ENCODE assay signal across 11 mouse cellular contexts in genomic region chr12:85106292-85106691, GRCm38 (mm10). TPM values are rescaled to one million over a fixed set of nuclear protein-coding genes. Genes with fewer than 3 reads are reported as not detected.
DNase-seq lines count a peak whose midpoint lies in the region; ATAC-seq and TF ChIP-seq lines count a peak whose summit lies in the region.
"Had no signal": no experiment of that assay in that cellular context is flagged by ENCODE, and none has a peak within 500 bp of the region (broad histone marks: within the 10 kb centered on the region; RNA-seq: fewer than 3 reads in every experiment).

No protein-coding gene starts in this region.

- no peak for ATAC-seq in heart, embryonic 12.5 days (ENCODE audit: insufficient number of reproducible peaks, low FRiP score)
- no peak for ATAC-seq in neural tube, embryonic 15.5 days (ENCODE audit: low FRiP score)
- ATAC-seq: CD4-positive, CD25-positive, alpha-beta regulatory T cell, adult 4 months had no signal

- H3K9ac ChIP-seq in heart, embryonic 12.5 days = peak overlapping the region; percentile 62
- no peak overlapping the region for H3K9ac ChIP-seq in heart, adult 2 months (ENCODE audit: low read depth, low read length)
- H3K9ac ChIP-seq in neural tube, embryonic 15.5 days (replicated peaks) = no peak overlapping the region

- peak overlapping the region; percentile 68 for H3K4me2 ChIP-seq in heart, embryonic 12.5 days
- peak overlapping the region; percentile 33 for H3K4me2 ChIP-seq in neural tube, embryonic 15.5 days

- no peaks in the 10 kb centered on the region for H3K27me3 ChIP-seq in heart, embryonic 12.5 days (replicated peaks)
- no peaks in the 10 kb centered on the region for H3K27me3 ChIP-seq in heart, adult 2 months (ENCODE audit: control insufficient read depth, insufficient read depth, low read length)
- 0 out of 2 replicates have a peak, but pooled peaks cover 8% of the 10 kb centered on the region for H3K27me3 ChIP-seq in limb, embryonic 10.5 days (ENCODE audit: low read depth, poor library complexity, severe bottlenecking)
- H3K27me3 ChIP-seq in neural tube, embryonic 15.5 days (replicated peaks) = no peaks in the 10 kb centered on the region

- peaks cover 1% of the 10 kb centered on the region; the same call in 1 of the 2 replicates for H3K79me2 ChIP-seq in heart, adult 2 months (replicated peaks; ENCODE audit: control insufficient read depth, insufficient read depth, low read length)

- DNase-seq in heart, adult 2 months = no peak
- DNase-seq in retina, embryonic 14.5 days (ENCODE audit: low spot score) = peak; percentile 23
- no peak for DNase-seq in retina, postnatal 1 day
- DNase-seq in limb, embryonic 10.5 days (ENCODE audit: low spot score) = peak; percentile 46
- no peak for DNase-seq in frontal cortex, postnatal 25 days (ENCODE audit: low spot score in 2 of 2)
- DNase-seq in left cerebral cortex, postnatal 36 days (ENCODE audit: low spot score in 2 of 2) = no peak
- DNase-seq: adrenal gland, postnatal 10 days; kidney, adult 9 months had no signal

- peaks cover 17% of the 10 kb centered on the region for H3K4me1 ChIP-seq in heart, embryonic 12.5 days (replicated peaks)
- peaks cover 4% of the 10 kb centered on the region for H3K4me1 ChIP-seq in heart, adult 2 months (ENCODE audit: control insufficient read depth, insufficient read depth, low read length)
- peaks cover 23% of the 10 kb centered on the region for H3K4me1 ChIP-seq in limb, embryonic 10.5 days
- H3K4me1 ChIP-seq in neural tube, embryonic 15.5 days = peaks cover 14% of the 10 kb centered on the region

- no peaks in the 10 kb centered on the region for H3K9me3 ChIP-seq in heart, embryonic 12.5 days (replicated peaks)
- H3K9me3 ChIP-seq in limb, embryonic 10.5 days (replicated peaks) = no peaks in the 10 kb centered on the region
- H3K9me3 ChIP-seq in neural tube, embryonic 15.5 days (replicated peaks) = no peaks in the 10 kb centered on the region

- TF ChIP-seq POLR2A in heart, adult 2 months (IDR thresholded peaks at IDR 0.05; ENCODE audit: insufficient read depth, low read depth, low read length) = no peak

- peak overlapping the region; percentile 32 for H3K4me3 ChIP-seq in heart, embryonic 12.5 days
- no peak overlapping the region for H3K4me3 ChIP-seq in heart, adult 2 months
- peak overlapping the region; percentile 37 for H3K4me3 ChIP-seq in limb, embryonic 10.5 days
- no peak overlapping the region for H3K4me3 ChIP-seq in neural tube, embryonic 15.5 days (replicated peaks)

- intact Hi-C loops in heart, adult 2 months (cut with DNase I) = no loop called here
- intact Hi-C loops in left cerebral cortex, postnatal 36 days (cut with DNase I) = no loop called here

- no peak overlapping the region for H3K27ac ChIP-seq in heart, embryonic 12.5 days (ENCODE audit: poor library complexity, severe bottlenecking)
- H3K27ac ChIP-seq in heart, adult 2 months = no peak overlapping the region
- H3K27ac ChIP-seq in limb, embryonic 10.5 days = no peak overlapping the region
- H3K27ac ChIP-seq in neural tube, embryonic 15.5 days (replicated peaks) = no peak overlapping the region

- no peaks in the 10 kb centered on the region for H3K36me3 ChIP-seq in heart, embryonic 12.5 days
- no peaks in the 10 kb centered on the region for H3K36me3 ChIP-seq in heart, adult 2 months (ENCODE audit: control insufficient read depth, insufficient read depth, low read length)
- no peaks in the 10 kb centered on the region for H3K36me3 ChIP-seq in limb, embryonic 10.5 days
- H3K36me3 ChIP-seq in neural tube, embryonic 15.5 days = no peaks in the 10 kb centered on the region

- no peak for TF ChIP-seq CTCF in heart, adult 2 months (IDR thresholded peaks at IDR 0.05)

- TF ChIP-seq EP300 in heart, adult 2 months (IDR thresholded peaks at IDR 0.05; ENCODE audit: insufficient read depth, low read depth, low read length) = no peak

- WGBS in heart, embryonic 12.5 days = 5% methylated on average over 8 of the region's 8 CpGs
- WGBS in heart, adult 2 months = 41% methylated on average over 8 of the region's 8 CpGs
- 0% methylated on average over 8 of the region's 8 CpGs for WGBS in limb, embryonic 10.5 days
- WGBS in neural tube, embryonic 15.5 days = 6% methylated on average over 8 of the region's 8 CpGs

RNA-seq across cellular contexts. Expression of gene Prox2, which starts 4.3 kb away (rescaled TPM):
- polyA plus RNA-seq in heart, embryonic 12.5 days (2016; fragmentation: Nextera tagmentation; extraction: Ambion mirVana) = 1.1 and 2.8 TPM in 2 replicates
- 1 to 10 TPM; 1.2 to 1.5 TPM for total RNA-seq in heart, adult 2 months (2021)
- polyA plus RNA-seq in heart, adult 2 months (2012; rRNA removed) = 1.1 and 1.7 TPM in 2 replicates
- polyA plus RNA-seq in limb, embryonic 10.5 days (2016; fragmentation: Nextera tagmentation; extraction: Ambion mirVana) = 2.4 and 2.7 TPM in 2 replicates
- polyA plus RNA-seq in neural tube, embryonic 15.5 days (2015; fragmentation: Nextera tagmentation; extraction: Ambion mirVana) = 1.4 and 1.5 TPM in 2 replicates
- total RNA-seq in left cerebral cortex, postnatal 36 days (2021) = 1 to 10 TPM; 1.8 to 2.8 TPM

RNA-seq across cellular contexts. Expression of gene Dlst, which starts 4.3 kb away (rescaled TPM):
- polyA plus RNA-seq in heart, embryonic 12.5 days (2016; fragmentation: Nextera tagmentation; extraction: Ambion mirVana) = 197 and 203 TPM in 2 replicates
- 100 to 1,000 TPM; 668 to 715 TPM for total RNA-seq in heart, adult 2 months (2021)
- 423 and 709 TPM in 2 replicates for polyA plus RNA-seq in heart, adult 2 months (2012; rRNA removed)
- 116 and 123 TPM in 2 replicates for polyA plus RNA-seq in limb, embryonic 10.5 days (2016; fragmentation: Nextera tagmentation; extraction: Ambion mirVana)
- 117 and 123 TPM in 2 replicates for polyA plus RNA-seq in neural tube, embryonic 15.5 days (2015; fragmentation: Nextera tagmentation; extraction: Ambion mirVana)
- total RNA-seq in left cerebral cortex, postnatal 36 days (2021) = 100 to 1,000 TPM; 144 to 163 TPM

RNA-seq across cellular contexts. Expression of gene Rps6kl1, which starts 44.8 kb away (rescaled TPM):
- 1.2 and 1.6 TPM in 2 replicates for polyA plus RNA-seq in heart, embryonic 12.5 days (2016; fragmentation: Nextera tagmentation; extraction: Ambion mirVana)
- 1 to 10 TPM; 2.3 to 2.4 TPM for total RNA-seq in heart, adult 2 months (2021)
- 3.4 and 5.1 TPM in 2 replicates for polyA plus RNA-seq in heart, adult 2 months (2012; rRNA removed)
- 0.39 and 0.45 TPM in 2 replicates for polyA plus RNA-seq in limb, embryonic 10.5 days (2016; fragmentation: Nextera tagmentation; extraction: Ambion mirVana)
- polyA plus RNA-seq in neural tube, embryonic 15.5 days (2015; fragmentation: Nextera tagmentation; extraction: Ambion mirVana) = 31.0 and 37.0 TPM in 2 replicates
- 10 to 100 TPM; 35.8 to 39.1 TPM for total RNA-seq in left cerebral cortex, postnatal 36 days (2021)

Comparison
In these comparisons a context has a peak if more than half of its experiments do, and no peak if none do; other contexts are left out.
1. H3K4me3 ChIP-seq: peak in heart, embryonic 12.5 days (single experiment) and limb, embryonic 10.5 days (single experiment); none in heart, adult 2 months (single experiment) and neural tube, embryonic 15.5 days (single experiment).
2. DNase-seq: peak in retina, embryonic 14.5 days (single experiment) and limb, embryonic 10.5 days (single experiment); none in heart, adult 2 months (0 of 2), retina, postnatal 1 day (single experiment), frontal cortex, postnatal 25 days (0 of 2) and left cerebral cortex, postnatal 36 days (0 of 2).